Mouse (Mus musculus): Measurements from ENCODE around the gene Id1. TPM values are rescaled to one million over a fixed set of nuclear protein-coding genes. Genes with fewer than 3 reads are reported as not detected.

Id1 gene
- polyA plus RNA-seq, 1 experiment from 2014 or later, result 30.7 TPM

DNA sequence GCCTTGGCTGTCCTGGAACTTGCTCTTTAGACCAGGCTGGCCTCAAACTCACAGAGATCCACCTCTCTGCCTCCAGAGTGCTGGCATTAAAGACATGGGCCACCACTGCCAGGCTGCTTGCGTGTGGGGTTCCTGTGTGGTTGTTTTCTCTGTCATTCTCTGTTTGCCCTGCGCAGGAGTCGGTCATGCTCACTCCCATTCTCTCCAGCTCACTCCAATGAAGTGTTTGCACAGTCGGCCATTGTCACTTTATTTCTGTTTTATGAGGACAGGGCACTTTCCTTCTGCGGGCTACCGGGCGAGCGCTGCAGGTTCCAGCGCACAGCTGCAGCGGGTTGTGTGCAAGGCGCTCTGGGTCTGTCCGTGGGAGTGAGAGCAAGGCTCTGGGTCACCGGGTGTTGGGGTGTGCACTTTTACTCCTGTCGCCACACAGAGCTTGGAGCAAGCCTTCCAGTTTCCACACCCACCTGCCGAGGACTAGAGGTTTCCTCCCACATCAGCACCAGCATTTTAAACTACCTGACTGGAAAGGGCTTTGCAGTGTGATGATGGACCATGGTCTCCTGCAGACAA lies 10.8 kb upstream of the Id1 start:
- H3K9ac ChIP-seq, result no peak overlapping the region
- WGBS, result 69% methylated on average over 15 of the region's 15 CpGs
- no peaks in the 10 kb centered on the region for H3K36me3 ChIP-seq (replicated peaks)
- no peak overlapping the region for H3K27ac ChIP-seq
- H3K4me1 ChIP-seq, result peaks cover 12% of the 10 kb centered on the region
- H3K4me3 ChIP-seq, result no peak overlapping the region
- no peak overlapping the region for H3K4me2 ChIP-seq
- no peak for ATAC-seq (replicated peaks)
- 0 out of 2 replicates have a peak, but pooled peaks cover 2% of the 10 kb centered on the region for H3K27me3 ChIP-seq (replicated peaks)
- no peaks in the 10 kb centered on the region for H3K9me3 ChIP-seq

DNA sequence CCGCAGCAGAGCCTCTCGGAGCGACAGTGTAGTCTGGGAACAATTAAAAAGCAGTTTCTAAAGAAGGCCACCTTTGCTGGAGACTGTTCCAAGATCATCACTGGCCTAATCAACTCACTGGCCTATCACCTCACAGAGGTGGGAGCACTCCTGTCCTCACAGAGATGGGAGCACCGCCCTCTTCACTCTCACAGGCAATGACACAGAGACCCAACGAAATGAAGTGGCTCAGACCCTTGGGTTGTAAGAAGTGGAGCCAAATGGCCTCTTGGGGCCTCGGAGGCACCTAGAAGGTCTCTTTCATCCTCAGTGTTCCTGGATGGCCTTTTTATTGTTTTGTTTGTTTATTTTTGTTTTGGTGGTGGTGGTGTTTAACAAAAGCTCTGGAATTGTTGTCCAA lies 9.8 kb upstream of the Id1 start:
- peaks cover 12% of the 10 kb centered on the region for H3K4me1 ChIP-seq
- ATAC-seq (replicated peaks), result no peak
- 86% methylated on average over 6 of the region's 6 CpGs for WGBS
- no peaks in the 10 kb centered on the region for H3K36me3 ChIP-seq (replicated peaks)
- no peak overlapping the region for H3K4me3 ChIP-seq
- H3K4me2 ChIP-seq, result no peak overlapping the region
- no peak overlapping the region for H3K27ac ChIP-seq
- H3K9ac ChIP-seq, result no peak overlapping the region
- H3K27me3 ChIP-seq (replicated peaks), result 0 out of 2 replicates have a peak, but pooled peaks cover 2% of the 10 kb centered on the region
- no peaks in the 10 kb centered on the region for H3K9me3 ChIP-seq

DNA sequence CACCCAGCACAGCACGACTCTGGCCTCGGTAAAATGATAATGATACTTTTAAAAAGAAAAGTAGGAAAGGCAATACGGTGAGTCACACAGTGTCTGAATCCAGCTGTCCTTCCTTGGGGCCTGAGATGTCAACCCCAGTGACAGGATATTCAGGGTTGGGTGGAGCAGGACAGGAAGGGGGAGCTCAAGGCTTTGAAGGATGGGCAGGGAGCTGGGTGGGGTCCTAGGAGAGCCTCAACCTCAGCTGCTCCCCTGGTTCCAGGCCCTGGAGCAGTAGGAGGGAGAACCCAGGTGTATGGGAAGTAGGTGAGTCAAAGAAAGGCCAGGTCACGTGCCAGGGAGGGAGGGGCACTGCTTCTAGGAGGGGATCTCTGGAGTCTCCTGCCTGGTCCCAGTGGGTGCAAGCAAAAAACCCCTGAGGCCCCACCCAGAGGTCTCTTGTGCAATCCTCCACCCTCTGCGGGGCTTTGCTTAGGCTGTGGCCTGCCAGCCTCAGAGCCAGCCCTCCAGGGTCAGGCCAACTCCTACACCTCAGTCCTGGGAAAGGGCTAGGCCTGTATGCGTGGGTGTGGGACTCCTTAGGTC lies 9.2 kb upstream of the Id1 start:
- Histone ChIP-seq H3K27me3 (replicated peaks) (0 out of 2 replicates have a peak, but pooled peaks cover 2% of the 10 kb centered on the region), H3K27ac (no peak overlapping the region), H3K9ac (no peak overlapping the region), H3K4me2 (no peak overlapping the region), H3K4me3 (no peak overlapping the region), H3K4me1 (peaks cover 12% of the 10 kb centered on the region), H3K36me3 (replicated peaks) (no peaks in the 10 kb centered on the region), H3K9me3 (no peaks in the 10 kb centered on the region)
- WGBS, result 77% methylated on average over 6 of the region's 6 CpGs
- ATAC-seq (replicated peaks), result no peak

DNA sequence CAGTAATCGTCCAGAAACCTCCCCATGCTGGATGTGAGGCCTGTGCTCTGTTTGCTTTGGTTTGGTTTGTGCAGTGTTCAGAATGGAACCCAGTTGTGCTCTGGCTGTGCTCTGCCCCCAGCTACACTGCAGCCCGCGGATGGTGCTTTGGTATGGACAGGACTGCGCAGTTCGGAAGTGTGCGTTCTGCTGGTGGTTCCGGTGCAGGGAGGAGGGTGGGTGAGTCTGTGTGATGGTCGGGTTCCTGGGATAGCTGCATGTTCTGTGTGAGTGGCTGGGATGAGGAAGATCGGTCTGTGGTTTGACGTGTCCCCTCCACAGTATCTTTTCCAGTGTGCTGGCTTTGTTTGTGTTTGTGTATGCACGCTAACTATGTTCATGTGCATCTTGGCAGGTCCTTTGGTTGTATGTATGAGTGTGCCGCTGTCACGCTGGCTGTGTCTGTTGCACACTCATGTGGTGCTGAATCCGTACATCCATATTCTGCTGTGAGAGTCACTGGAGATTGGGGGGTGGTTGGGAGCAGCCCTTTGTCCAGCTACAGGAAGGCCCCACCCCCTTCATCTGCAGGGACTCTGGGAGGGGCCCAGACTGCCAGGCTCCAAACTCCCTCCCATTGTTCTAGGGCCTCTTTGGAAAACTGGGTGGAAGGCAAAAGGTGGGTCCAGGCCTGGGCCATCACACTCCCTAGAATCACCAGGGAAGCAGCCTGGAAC lies 8.1 kb upstream of the Id1 start:
- Histone ChIP-seq H3K27ac (no peak overlapping the region), H3K9me3 (no peaks in the 10 kb centered on the region), H3K4me2 (no peak overlapping the region), H3K36me3 (replicated peaks) (no peaks in the 10 kb centered on the region), H3K9ac (no peak overlapping the region), H3K4me1 (peaks cover 12% of the 10 kb centered on the region), H3K4me3 (no peak overlapping the region), H3K27me3 (replicated peaks) (no peaks in the 10 kb centered on the region)
- 84% methylated on average over 14 of the region's 14 CpGs for WGBS
- no peak for ATAC-seq (replicated peaks)

DNA sequence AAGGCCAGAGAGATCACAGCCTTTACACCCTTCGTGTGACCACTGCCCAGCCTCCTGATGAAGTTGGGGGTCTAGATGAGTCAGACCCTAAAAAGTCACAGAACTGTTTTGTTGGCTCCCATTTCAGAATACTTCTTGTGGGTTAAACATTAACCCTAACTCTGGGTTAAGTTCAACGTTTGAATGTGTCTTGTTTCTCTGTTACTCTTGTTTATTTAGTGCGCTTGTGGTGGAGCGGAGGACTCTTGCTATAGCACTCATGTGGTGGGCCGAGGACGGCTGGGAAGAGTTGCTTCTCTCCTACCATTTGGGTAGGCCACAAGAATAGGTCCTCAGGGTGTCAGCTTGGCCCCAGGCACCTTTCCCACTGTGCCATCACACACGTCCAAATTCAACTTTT lies 7.5 kb upstream of the Id1 start:
- 89% methylated on average over 7 of the region's 7 CpGs for WGBS
- Histone ChIP-seq H3K27me3 (replicated peaks) (no peaks in the 10 kb centered on the region), H3K9me3 (no peaks in the 10 kb centered on the region), H3K27ac (no peak overlapping the region), H3K36me3 (replicated peaks) (no peaks in the 10 kb centered on the region), H3K9ac (no peak overlapping the region), H3K4me3 (no peak overlapping the region), H3K4me2 (no peak overlapping the region), H3K4me1 (peaks cover 10% of the 10 kb centered on the region)
- ATAC-seq (replicated peaks), result no peak

DNA sequence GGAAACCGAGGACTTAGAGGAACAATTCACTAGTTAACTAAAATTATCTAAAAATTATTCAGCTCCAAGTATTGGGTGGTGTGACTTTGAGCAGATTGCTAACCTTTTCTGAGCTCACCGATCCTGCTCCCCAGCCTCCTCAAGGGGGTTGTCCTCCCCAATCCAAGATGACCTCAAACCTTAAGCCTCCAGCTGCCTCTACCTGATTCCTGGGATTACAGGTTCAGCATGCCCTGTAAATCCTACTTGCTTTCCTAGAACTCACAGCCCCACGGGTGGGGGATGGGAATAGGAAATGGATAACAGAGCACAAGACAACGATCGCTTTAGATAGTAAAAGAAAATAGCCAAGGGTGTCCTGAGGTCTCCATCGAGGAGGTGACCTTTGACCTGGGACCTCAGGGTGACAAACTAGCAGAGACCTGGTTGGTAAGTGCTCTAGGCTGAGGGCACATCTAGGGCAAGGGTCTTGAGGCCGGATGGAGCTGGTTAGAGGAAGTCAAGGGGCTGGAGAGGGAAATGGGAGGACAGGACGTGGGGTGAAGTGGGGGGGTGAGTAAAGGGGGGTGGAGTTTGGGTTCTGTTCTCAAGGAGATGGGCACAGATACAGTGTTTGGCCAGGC lies 6.9 kb upstream of the Id1 start:
- Histone ChIP-seq H3K4me1 (peaks cover 5% of the 10 kb centered on the region), H3K9ac (no peak overlapping the region), H3K27ac (no peak overlapping the region), H3K36me3 (replicated peaks) (no peaks in the 10 kb centered on the region), H3K9me3 (no peaks in the 10 kb centered on the region), H3K27me3 (replicated peaks) (no peaks in the 10 kb centered on the region), H3K4me3 (no peak overlapping the region), H3K4me2 (no peak overlapping the region)
- WGBS, result 73% methylated on average over 8 of the region's 8 CpGs
- 0 out of 2 replicates have a peak, but pooled peaks have one; percentile 26 for ATAC-seq (replicated peaks)

DNA sequence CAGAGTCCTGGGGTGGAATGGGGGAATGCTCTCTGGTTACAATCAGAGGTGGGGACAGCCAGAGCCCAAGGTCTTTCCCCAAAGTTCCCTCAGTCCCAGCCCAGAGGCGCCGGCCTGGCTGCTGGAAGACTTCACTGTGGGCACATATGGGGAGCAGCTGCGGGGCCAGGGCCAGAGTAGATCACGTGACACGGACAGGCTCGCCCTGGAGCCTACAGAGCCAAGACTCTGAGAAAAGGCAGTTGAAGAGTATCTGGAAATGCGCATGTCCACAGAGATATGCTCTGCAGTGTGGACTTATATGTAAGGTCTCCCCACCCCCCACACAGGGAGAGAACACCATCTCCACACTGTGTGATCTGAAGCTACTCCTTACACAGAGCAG lies 6.4 kb upstream of the Id1 start:
- Histone ChIP-seq H3K27ac (no peak overlapping the region), H3K9me3 (no peaks in the 10 kb centered on the region), H3K9ac (no peak overlapping the region), H3K36me3 (replicated peaks) (no peaks in the 10 kb centered on the region), H3K4me2 (no peak overlapping the region), H3K27me3 (replicated peaks) (no peaks in the 10 kb centered on the region), H3K4me1 (peaks cover 8% of the 10 kb centered on the region), H3K4me3 (no peak overlapping the region)
- ATAC-seq (replicated peaks), result 0 out of 2 replicates have a peak, but pooled peaks have one; percentile 12
- 27% methylated on average over 7 of the region's 7 CpGs for WGBS

DNA sequence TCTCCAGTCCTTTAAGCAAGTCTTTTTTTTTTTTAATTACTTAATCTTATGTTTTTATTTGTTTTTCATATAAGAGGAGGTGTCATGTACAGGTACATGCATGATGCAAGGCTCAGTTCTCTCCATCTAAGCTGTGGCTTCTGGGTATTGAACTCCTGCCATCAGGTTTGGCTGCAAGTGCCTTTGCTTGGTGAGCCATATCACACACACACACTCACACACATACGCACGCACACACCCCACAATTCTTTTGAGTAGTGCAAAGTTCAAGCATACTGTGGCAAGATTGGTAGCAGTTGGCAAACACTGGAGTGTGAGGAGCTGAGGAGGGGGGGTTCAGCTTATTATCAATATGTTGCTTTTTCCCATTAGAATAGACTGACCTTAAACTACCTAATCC lies 2.9 kb upstream of the Id1 start:
- Histone ChIP-seq H3K4me3 (no peak overlapping the region), H3K36me3 (replicated peaks) (no peaks in the 10 kb centered on the region), H3K4me1 (peaks cover 38% of the 10 kb centered on the region), H3K9me3 (no peaks in the 10 kb centered on the region), H3K9ac (no peak overlapping the region), H3K4me2 (no peak overlapping the region), H3K27me3 (replicated peaks) (0 out of 2 replicates have a peak, but pooled peaks cover 2% of the 10 kb centered on the region), H3K27ac (no peak overlapping the region)
- ATAC-seq (replicated peaks), result no peak
- WGBS, result 85% methylated on average over 2 of the region's 2 CpGs

DNA sequence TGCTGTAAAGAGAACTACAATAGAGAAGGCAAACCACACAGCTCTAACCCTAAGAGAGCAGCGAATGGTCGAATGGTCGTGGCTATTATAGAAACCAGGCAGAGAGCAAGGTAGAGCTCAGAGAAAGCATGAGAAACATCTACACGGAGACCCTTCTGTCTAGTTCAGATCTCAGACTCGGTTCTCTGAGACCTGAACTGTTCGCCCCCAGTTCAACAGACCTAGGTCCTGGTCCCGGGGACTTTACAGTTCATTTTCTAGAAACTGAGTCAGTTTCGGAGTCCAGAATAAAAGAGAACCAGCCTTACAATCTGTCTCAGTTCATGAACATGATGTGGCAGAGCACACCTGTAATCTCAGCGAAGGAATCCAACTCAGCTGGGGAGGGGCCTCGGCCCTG lies 1.6 kb upstream of the Id1 start:
- Histone ChIP-seq H3K4me3 (peak overlapping the region; percentile 48), H3K27ac (peak overlapping the region; percentile 52), H3K9ac (0 out of 2 replicates have a peak overlapping the region, but pooled peaks have one; percentile 12), H3K4me2 (peak overlapping the region; percentile 86), H3K36me3 (replicated peaks) (no peaks in the 10 kb centered on the region), H3K27me3 (replicated peaks) (0 out of 2 replicates have a peak, but pooled peaks cover 3% of the 10 kb centered on the region), H3K9me3 (no peaks in the 10 kb centered on the region), H3K4me1 (peaks cover 47% of the 10 kb centered on the region)
- 14% methylated on average over 10 of the region's 10 CpGs for WGBS
- ATAC-seq (replicated peaks), result peak; percentile 1; the same call in 1 of the 2 replicates

DNA sequence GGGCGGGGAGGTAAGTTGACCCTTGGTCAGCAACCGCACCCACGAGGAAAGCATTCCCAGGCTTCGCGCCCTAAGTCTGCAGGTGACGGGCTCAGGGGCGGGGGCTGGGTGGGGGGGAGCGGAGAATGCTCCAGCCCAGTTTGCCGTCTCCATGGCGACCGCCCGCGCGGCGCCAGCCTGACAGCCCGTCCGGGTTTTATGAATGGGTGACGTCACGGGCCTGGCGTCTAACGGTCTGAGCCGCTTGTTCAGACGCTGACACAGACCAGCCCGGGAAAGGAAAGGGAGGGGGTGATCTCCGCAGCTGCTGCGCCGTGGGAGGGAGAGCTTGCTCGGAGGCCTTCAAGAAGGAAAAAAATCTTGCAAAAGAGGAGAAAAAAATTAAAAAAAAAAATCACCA lies 1.1 kb upstream of the Id1 start:
- WGBS, result 0% methylated on average over 28 of the region's 28 CpGs
- Histone ChIP-seq H3K4me1 (peaks cover 43% of the 10 kb centered on the region), H3K9me3 (no peaks in the 10 kb centered on the region), H3K27ac (peak overlapping the region; percentile 64), H3K9ac (peak overlapping the region; percentile 12; the same call in 1 of the 2 replicates), H3K4me2 (peak overlapping the region; percentile 86), H3K27me3 (replicated peaks) (0 out of 2 replicates have a peak, but pooled peaks cover 5% of the 10 kb centered on the region), H3K36me3 (replicated peaks) (no peaks in the 10 kb centered on the region), H3K4me3 (peak overlapping the region; percentile 48)
- ATAC-seq (replicated peaks), result peak; percentile 93

DNA sequence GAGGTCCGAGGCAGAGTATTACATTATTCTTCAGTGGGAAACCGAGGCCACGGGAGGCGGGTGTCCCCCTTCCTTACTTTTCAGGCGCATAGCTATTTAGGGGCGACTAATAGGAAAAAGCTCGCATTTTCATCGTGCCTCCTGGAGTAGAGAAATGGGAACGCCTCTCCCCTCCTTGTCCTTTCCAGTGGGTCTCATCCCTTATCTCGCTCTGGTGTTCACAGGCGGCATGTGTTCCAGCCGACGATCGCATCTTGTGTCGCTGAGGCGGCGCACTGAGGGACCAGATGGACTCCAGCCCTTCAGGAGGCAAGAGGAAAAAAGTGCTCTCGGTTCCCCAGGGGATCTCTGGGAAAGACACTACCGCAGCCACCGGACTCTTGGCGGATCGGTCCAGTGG lies 697 bp downstream of the Id1 start:
- 0 out of 2 replicates have a peak, but pooled peaks cover 5% of the 10 kb centered on the region for H3K27me3 ChIP-seq (replicated peaks)
- H3K4me3 ChIP-seq, result peak overlapping the region; percentile 48
- peaks cover 48% of the 10 kb centered on the region for H3K4me1 ChIP-seq
- H3K36me3 ChIP-seq (replicated peaks), result no peaks in the 10 kb centered on the region
- 0% methylated on average over 22 of the region's 22 CpGs for WGBS
- H3K9me3 ChIP-seq, result no peaks in the 10 kb centered on the region
- peak overlapping the region; percentile 86 for H3K4me2 ChIP-seq
- ATAC-seq (replicated peaks), result no peak
- 0 out of 2 replicates have a peak overlapping the region, but pooled peaks have one; percentile 45 for H3K27ac ChIP-seq
- peak overlapping the region; percentile 43 for H3K9ac ChIP-seq

Measured in midbrain, embryonic 15.5 days (tissue).